Mouse (Mus musculus) embryonic fibroblast, embryonic 13.5 days (primary cell): ENCODE results near the gene Ror2. TPM values are rescaled to one million over a fixed set of nuclear protein-coding genes. Genes with fewer than 3 reads are reported as not detected.

Source experiments
- H3K27ac ChIP-seq: 2 replicates; pipeline ENCODE4 v1.5.1; 2012; ENCODE audit warnings: low read length, control low read depth, inconsistent platforms; ENCODE audit not compliant: insufficient read depth
- H3K4me1 ChIP-seq: 2 replicates; pipeline ENCODE4 v1.6.1; 2011; ENCODE audit warnings: low read length; ENCODE audit not compliant: control insufficient read depth, insufficient read depth
- H3K4me3 ChIP-seq: 2 replicates; pipeline ENCODE4 v1.5.1; 2011; ENCODE audit warnings: mild to moderate bottlenecking, control low read depth, low read length; ENCODE audit not compliant: insufficient read depth
- CTCF ChIP-seq: IDR thresholded peaks from 2 replicates; pipeline ENCODE4 v1.5.1; 2011; ENCODE audit warnings: mild to moderate bottlenecking, control low read depth, low read length, moderate library complexity, borderline replicate concordance; ENCODE audit not compliant: insufficient read depth
- POLR2A ChIP-seq: IDR thresholded peaks from 2 replicates; pipeline ENCODE4 v1.6.1; 2011; ENCODE audit warnings: low read depth, mild to moderate bottlenecking, control low read depth, low read length, moderate library complexity
- polyA plus RNA-seq: library from polyadenylated mRNA; stranded (reverse); fragments of >200 nt; gene quantifications from 2 replicates; pipeline ENCODE4 v1.2.4, GENCODE M21; 2011; ENCODE audit warnings: low read depth; ENCODE audit not compliant: missing spikeins, insufficient read length

Ror2 gene
- polyA plus RNA-seq, 1 experiment = 27.2 TPM

DNA sequence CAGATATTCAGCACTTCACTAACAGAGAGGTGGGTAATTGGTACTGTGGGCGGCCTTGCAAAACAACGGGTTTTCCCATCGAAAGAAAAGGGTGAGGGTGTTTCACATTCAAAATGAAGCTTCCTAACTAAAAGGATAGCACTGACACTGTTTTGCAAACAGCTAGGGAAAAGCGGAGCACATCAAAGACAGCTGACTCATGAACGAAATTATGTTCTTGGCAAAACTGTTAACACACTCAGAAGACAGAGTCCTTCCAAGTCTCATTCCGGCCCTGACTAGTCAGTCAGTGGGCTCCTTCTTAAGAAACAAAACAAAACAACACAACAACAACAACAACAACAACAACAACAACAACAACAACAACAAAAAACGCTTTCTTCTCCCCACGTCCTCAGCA, 10.1 kb downstream of the Ror2 start:
- Histone ChIP-seq H3K4me1 (peaks cover 8% of the 10 kb centered on the region), H3K27ac (no peak overlapping the region), H3K4me3 (no peak overlapping the region)
- no peak for TF ChIP-seq CTCF
- TF ChIP-seq POLR2A = no peak

GRCm38 (mm10) chr13:53274771-53275170, 11.2 kb downstream of the Ror2 start:
- TF ChIP-seq CTCF (no peak), POLR2A (no peak)
- peaks cover 8% of the 10 kb centered on the region for H3K4me1 ChIP-seq
- H3K27ac ChIP-seq = no peak overlapping the region
- H3K4me3 ChIP-seq = no peak overlapping the region

GRCm38 (mm10) chr13:53271595-53271994, 14.3 kb downstream of the Ror2 start:
- TF ChIP-seq POLR2A (no peak), CTCF (no peak)
- Histone ChIP-seq H3K4me3 (no peak overlapping the region), H3K4me1 (peaks cover 13% of the 10 kb centered on the region), H3K27ac (no peak overlapping the region)

GRCm38 (mm10) chr13:53270549-53270948, 15.4 kb downstream of the Ror2 start:
- Histone ChIP-seq H3K4me1 (peaks cover 7% of the 10 kb centered on the region), H3K27ac (no peak overlapping the region), H3K4me3 (no peak overlapping the region)
- TF ChIP-seq CTCF = no peak
- TF ChIP-seq POLR2A = no peak

GRCm38 (mm10) chr13:53268541-53268940, 17.4 kb downstream of the Ror2 start:
- Histone ChIP-seq H3K4me1 (peaks cover 7% of the 10 kb centered on the region), H3K27ac (no peak overlapping the region)
- TF ChIP-seq CTCF = no peak

GRCm38 (mm10) chr13:53267849-53268248, 18.1 kb downstream of the Ror2 start:
- Histone ChIP-seq H3K4me3 (no peak overlapping the region), H3K4me1 (peaks cover 7% of the 10 kb centered on the region), H3K27ac (no peak overlapping the region)
- no peak for TF ChIP-seq POLR2A
- no peak for TF ChIP-seq CTCF

More at GRCm38 (mm10) chr13:53268541-53268940, 17.4 kb downstream of the Ror2 start:
- no peak overlapping the region for H3K4me3 ChIP-seq

DNA sequence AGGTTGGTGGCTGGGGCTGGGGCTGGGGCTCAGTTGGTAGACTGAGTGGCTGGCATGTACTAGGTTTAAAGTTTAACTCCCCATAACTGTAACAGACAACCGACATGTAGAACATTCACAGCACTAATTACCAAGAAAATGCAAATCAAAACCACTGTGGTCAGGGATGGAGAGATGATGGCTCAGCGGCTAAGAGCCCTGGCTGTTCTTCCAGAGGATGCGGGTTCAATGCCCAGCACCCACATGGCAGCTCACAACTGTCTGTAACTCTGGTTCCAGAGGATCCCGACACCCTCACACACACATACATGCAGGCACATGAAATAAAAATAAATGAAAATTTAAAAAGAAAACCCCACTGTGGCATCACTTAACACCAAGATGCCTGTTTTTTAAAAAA, 18.8 kb downstream of the Ror2 start:
- H3K4me3 ChIP-seq = no peak overlapping the region
- H3K27ac ChIP-seq = peak overlapping the region; percentile 99
- H3K4me1 ChIP-seq = peaks cover 7% of the 10 kb centered on the region
- TF ChIP-seq CTCF = no peak
- TF ChIP-seq POLR2A = no peak

DNA sequence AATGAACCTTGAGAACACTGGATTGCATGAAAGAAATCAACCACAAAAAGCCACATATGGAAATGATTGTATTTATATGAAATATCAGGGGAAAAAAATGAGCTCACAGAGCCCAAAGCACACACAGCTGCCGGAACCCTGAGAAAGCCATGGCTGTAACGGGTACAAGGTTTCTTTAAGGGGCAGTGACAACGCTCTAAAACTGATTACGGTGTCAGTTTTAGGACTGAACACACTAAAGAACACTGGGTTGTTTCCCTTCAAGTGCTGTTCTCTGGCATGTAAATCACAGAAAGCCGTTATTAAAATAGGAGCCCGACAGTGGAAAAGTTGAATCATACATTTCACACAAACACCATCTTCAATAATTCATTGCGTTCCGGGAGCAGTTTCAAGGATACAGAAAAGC, 19.4 kb downstream of the Ror2 start:
- no peak for TF ChIP-seq CTCF
- H3K4me3 ChIP-seq = peak overlapping the region; percentile 5; the same call in 1 of the 2 replicates
- H3K27ac ChIP-seq = peak overlapping the region; percentile 99
- H3K4me1 ChIP-seq = peaks cover 8% of the 10 kb centered on the region

GRCm38 (mm10) chr13:53264896-53265295, 21.0 kb downstream of the Ror2 start:
- peaks cover 20% of the 10 kb centered on the region for H3K4me1 ChIP-seq
- no peak overlapping the region for H3K27ac ChIP-seq
- TF ChIP-seq CTCF = no peak
- no peak for TF ChIP-seq POLR2A
- no peak overlapping the region for H3K4me3 ChIP-seq

- no peak overlapping the region for H3K27ac ChIP-seq
- peaks cover 25% of the 10 kb centered on the region for H3K4me1 ChIP-seq
- no peak for TF ChIP-seq POLR2A
- TF ChIP-seq CTCF = no peak
- H3K4me3 ChIP-seq = no peak overlapping the region
Measured at GRCm38 (mm10) chr13:53262509-53263250, 23.2 kb downstream of the Ror2 start.
